Mouse (Mus musculus) ES-E14 (cell line): ENCODE measurements at regions not wholly inside any gene's neighbourhood (a gene's known extent, or its start where the extent isn't known, plus 50 kb on each side); places are given as distances from the start of the nearest gene placed in this dataset.

Experiments
- MAFK ChIP-seq: IDR thresholded peaks from 2 replicates; pipeline ENCODE4 v1.6.1; 2014; ENCODE audit warnings: mild to moderate bottlenecking, low read depth, low read length, inconsistent platforms; ENCODE audit not compliant: insufficient read depth
- ZC3H11A ChIP-seq: IDR thresholded peaks from 2 replicates; pipeline ENCODE4 v1.6.1; 2012; ENCODE audit warnings: low read depth, mild to moderate bottlenecking, inconsistent platforms, low read length, borderline replicate concordance
- ZNF384 ChIP-seq: IDR thresholded peaks from 2 replicates; pipeline ENCODE4 v1.6.1; 2012; ENCODE audit warnings: low read depth, low read length, inconsistent platforms

DNA sequence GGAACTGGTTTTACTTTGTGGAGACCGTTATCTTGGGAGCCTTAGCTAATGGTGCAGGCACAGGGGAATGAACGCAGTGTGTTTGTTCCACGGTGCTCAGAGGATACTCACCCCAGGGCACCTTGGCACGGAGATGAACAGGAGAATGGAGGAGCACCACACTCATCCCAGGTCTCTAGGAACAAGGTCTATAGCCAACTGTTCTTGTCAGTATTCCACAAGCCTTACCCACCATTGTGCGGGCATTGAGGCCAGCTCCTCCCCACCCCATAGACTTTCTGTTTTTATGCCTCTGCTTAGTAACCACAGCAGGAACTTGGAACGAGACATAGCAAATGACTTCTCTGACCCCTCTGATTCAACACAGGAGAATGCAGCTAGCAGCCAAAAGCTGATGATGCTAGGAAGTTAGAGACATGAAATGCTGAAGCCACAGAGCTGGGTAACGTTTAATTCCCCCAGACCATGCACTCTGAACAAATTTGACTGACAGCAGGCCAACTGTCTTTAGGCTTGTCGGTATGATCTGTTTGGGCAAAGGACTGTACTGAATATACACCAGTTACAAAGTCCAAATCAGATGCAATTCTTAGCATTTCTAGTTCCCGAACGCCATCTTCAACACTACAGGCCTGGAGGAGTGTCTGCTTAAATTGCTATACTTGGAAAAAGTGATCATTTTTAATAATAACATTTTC, 321.2 kb upstream of the Map3k7 start:
- no peak for TF ChIP-seq ZC3H11A
- TF ChIP-seq MAFK = no peak
- no peak for TF ChIP-seq ZNF384
